Mouse (Mus musculus): ENCODE results near the gene Olfr1223. TPM values are rescaled to one million over a fixed set of nuclear protein-coding genes. Genes with fewer than 3 reads are reported as not detected.
"Not testable (repeated sequence)": the region's sequence is repeated elsewhere in the genome, so short reads cannot be mapped to it uniquely, and the experiment has no call there.

The Olfr1223 gene
- not detected in 2 replicates for polyA plus RNA-seq (2012; ENCODE audit: insufficient read depth, insufficient read length, low replicate concordance, missing spikeins)

DNA sequence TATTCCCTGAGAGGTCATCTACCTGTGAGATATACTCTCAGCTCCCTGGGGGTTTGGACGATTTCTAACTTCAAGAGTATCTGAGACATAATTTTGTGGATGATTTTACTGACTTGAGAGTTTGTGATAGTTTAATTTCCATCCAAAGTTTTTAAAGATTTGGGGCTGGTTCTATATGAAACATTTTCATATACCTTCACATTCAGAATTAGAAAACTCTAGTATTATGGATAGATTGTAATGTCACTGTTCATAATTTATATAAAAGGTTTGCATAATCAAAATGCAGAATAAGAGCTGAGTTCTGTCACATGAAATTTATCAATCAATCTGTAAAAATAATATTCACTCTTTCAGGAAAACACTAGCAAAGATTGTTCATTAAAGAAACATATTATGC, at the start of gene Olfr1223:
TSS of gene Olfr1223 (minus strand) at position 101 of the 400 bp plus-strand sequence.
- H3K4me3 ChIP-seq (ENCODE audit: insufficient read depth, low read depth, low read length) = no peak within 1 kb of the TSS
- WGBS = 68% methylated on average over 1 of the region's 1 CpGs
- no peaks in the 10 kb centered on the region for H3K4me1 ChIP-seq (ENCODE audit: control insufficient read depth, insufficient read depth, low read length)
- no peak for TF ChIP-seq POLR2A (IDR thresholded peaks at IDR 0.05; ENCODE audit: insufficient read depth, low read depth, low read length)
- TF ChIP-seq CTCF (IDR thresholded peaks at IDR 0.05; ENCODE audit: insufficient read depth, low read depth, low read length) = no peak
- no peak within 1 kb of the TSS for H3K27ac ChIP-seq (ENCODE audit: insufficient read depth, low read depth, low read length)

DNA sequence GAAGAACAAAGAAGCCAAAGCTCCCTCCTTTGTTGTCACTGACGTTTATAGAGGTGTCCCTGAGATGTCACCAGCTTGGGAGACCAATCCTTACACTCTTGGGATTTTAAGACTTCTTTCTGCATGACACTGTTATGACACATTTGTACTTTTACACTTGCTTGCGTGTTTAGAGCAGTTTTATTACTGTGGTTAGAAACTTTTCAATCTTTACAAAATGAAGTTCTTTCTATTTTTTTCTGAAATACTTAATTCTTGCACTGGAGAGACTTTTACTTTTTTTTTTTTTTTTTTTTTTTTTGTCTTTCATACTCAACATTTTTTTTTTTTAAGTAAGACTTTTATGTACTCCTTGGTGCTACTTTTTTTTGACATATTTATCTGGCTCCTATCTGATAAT, 48.6 kb upstream of the Olfr1223 start, which contains the start of gene Olfr1226:
TSS of gene Olfr1226 (minus strand) at position 101 of the 400 bp plus-strand sequence.
- WGBS = 60% methylated on average over 2 of the region's 2 CpGs

DNA sequence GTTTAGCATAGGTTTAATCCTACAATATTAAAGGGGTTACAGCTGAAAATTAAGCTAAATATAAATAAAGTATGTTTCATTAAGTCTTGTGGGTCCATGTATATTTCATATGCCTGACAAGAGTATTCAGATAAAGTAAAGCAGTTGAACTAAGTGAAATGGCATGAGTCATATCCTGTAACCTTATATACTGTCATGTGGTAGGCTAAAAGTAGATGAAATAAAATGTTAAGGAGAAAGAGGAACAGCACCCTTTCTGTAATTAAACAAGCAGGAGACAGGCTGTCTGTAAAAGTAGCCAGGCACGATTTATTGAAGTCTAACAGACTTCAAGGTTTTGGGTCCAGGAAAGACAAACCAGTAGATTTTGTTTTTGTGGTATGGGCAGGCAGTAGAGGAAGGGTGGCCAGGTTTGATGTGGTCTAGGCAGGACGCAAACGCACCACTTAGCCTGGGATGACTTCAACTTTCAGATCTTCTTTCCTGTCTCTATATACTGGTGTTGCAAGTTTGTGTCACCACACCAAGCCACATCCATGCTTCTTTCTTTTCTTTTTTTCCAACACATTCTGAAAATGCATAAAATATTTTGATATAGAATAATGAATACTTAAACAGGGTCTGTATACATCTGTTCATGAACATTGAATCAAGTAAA, 45.1 kb upstream of the Olfr1223 start:
- Histone ChIP-seq H3K4me3 (ENCODE audit: insufficient read depth, low read depth, low read length) (no peak overlapping the region), H3K4me1 (ENCODE audit: control insufficient read depth, insufficient read depth, low read length) (no peaks in the 10 kb centered on the region), H3K27ac (ENCODE audit: insufficient read depth, low read depth, low read length) (no peak overlapping the region)
- TF ChIP-seq CTCF (IDR thresholded peaks at IDR 0.05; ENCODE audit: insufficient read depth, low read depth, low read length) (no peak), POLR2A (IDR thresholded peaks at IDR 0.05; ENCODE audit: insufficient read depth, low read depth, low read length) (no peak)
- 92% methylated on average over 3 of the region's 3 CpGs for whole genome bisulfite sequencing

More for the DNA sequence above, 48.6 kb upstream of the Olfr1223 start, which contains the start of gene Olfr1226:
- H3K4me3 ChIP-seq (ENCODE audit: insufficient read depth, low read depth, low read length) = no peak within 1 kb of the TSS
- TF ChIP-seq POLR2A (IDR thresholded peaks at IDR 0.05; ENCODE audit: insufficient read depth, low read depth, low read length) (no peak), CTCF (IDR thresholded peaks at IDR 0.05; ENCODE audit: insufficient read depth, low read depth, low read length) (no peak)
- H3K27ac ChIP-seq (ENCODE audit: insufficient read depth, low read depth, low read length) = no peak within 1 kb of the TSS
- no peaks in the 10 kb centered on the region for H3K4me1 ChIP-seq (ENCODE audit: control insufficient read depth, insufficient read depth, low read length)

DNA sequence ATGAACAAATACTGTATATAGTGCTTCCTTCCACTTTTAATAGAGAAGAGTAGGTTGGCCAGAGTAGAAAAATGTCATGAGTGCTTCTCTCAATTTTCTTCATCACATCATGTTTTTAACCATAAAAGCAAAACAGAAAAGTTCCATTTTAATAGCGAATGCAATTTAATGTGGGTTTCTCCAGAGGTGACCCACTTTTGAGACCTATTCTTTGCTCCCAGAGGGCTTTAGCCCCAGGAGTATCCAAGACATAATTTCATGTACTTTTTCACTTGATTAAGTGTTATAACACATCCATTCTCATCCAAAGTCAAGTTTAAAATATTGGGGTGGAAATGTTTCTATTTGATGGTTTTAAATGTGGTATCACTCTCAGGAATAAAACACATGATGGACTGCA, 23.2 kb upstream of the Olfr1223 start, which contains the start of gene Olfr1225:
TSS of gene Olfr1225 (minus strand) at position 101 of the 400 bp plus-strand sequence.
- Histone ChIP-seq H3K4me3 (ENCODE audit: insufficient read depth, low read depth, low read length) (no peak within 1 kb of the TSS), H3K27ac (ENCODE audit: insufficient read depth, low read depth, low read length) (no peak within 1 kb of the TSS), H3K4me1 (ENCODE audit: control insufficient read depth, insufficient read depth, low read length) (no peaks in the 10 kb centered on the region)
- 86% methylated on average over 1 of the region's 1 CpGs for WGBS
- TF ChIP-seq POLR2A (IDR thresholded peaks at IDR 0.05; ENCODE audit: insufficient read depth, low read depth, low read length) (no peak), CTCF (IDR thresholded peaks at IDR 0.05; ENCODE audit: insufficient read depth, low read depth, low read length) (no peak)

DNA sequence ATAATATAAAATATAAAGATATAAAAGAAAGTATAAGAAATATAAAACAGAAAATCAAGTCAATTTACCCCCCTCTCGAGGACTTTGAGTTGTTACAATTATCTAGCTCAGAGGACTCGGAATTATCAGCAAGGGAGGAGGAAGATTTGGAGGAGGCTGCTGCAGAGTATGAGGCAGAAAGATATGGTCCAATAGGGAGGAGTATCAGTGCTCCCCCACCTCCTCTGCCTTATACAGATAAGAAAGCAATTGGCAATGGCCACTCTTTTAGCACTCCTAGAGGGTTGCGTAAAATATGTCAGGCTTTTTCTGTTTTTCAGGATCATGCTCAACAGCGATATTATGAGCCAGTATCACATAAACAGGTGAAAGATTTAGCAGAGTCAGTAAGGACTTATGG, 13.4 kb upstream of the Olfr1223 start:
- H3K27ac ChIP-seq (ENCODE audit: insufficient read depth, low read depth, low read length); H3K4me1 ChIP-seq (ENCODE audit: control insufficient read depth, insufficient read depth, low read length); H3K4me3 ChIP-seq (ENCODE audit: insufficient read depth, low read depth, low read length): not testable (repeated sequence)
- 88% methylated on average over 4 of the region's 4 CpGs for WGBS

DNA sequence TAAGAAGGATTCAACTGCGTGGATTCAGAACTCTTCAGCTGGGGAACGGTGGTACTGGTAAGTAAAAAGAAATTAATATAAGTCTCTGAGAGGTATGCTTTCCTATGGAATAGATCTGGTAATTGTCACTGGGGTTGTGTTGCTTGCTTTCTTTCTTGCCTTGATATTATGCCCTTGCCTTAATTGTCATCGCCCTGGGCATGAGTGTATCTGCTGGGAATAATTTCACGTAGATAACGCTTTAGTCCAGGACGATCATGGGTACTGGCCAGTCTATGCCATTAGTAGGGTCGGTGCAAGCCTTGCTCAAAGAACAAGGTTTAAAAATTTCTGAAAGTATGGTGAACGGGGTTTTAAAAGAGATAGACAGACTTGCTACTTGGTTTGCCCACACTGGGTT, 12.6 kb upstream of the Olfr1223 start, which contains the start of gene Olfr1224-ps1:
TSS of gene Olfr1224-ps1 (minus strand) at position 101 of the 400 bp plus-strand sequence.
- not testable (repeated sequence) for H3K4me3 ChIP-seq (ENCODE audit: insufficient read depth, low read depth, low read length); H3K4me1 ChIP-seq (ENCODE audit: control insufficient read depth, insufficient read depth, low read length); H3K27ac ChIP-seq (ENCODE audit: insufficient read depth, low read depth, low read length)
- 94% methylated on average over 8 of the region's 8 CpGs for WGBS

GRCm38 (mm10) chr2:89132954-89133353, 18.4 kb downstream of the Olfr1223 start, which contains the start of gene Olfr1222:
Olfr1222 (minus strand) TSS chr2:89133054.
- no peak for TF ChIP-seq CTCF (IDR thresholded peaks at IDR 0.05; ENCODE audit: insufficient read depth, low read depth, low read length)
- TF ChIP-seq POLR2A (IDR thresholded peaks at IDR 0.05; ENCODE audit: insufficient read depth, low read depth, low read length) = no peak
- H3K4me1 ChIP-seq (ENCODE audit: control insufficient read depth, insufficient read depth, low read length) = no peaks in the 10 kb centered on the region
- no peak within 1 kb of the TSS for H3K4me3 ChIP-seq (ENCODE audit: insufficient read depth, low read depth, low read length)
- 88% methylated on average over 3 of the region's 3 CpGs for whole genome bisulfite sequencing
- H3K27ac ChIP-seq (ENCODE audit: insufficient read depth, low read depth, low read length) = no peak within 1 kb of the TSS

- 85% methylated on average over 2 of the region's 2 CpGs for WGBS
- H3K4me3 ChIP-seq (ENCODE audit: insufficient read depth, low read depth, low read length) = no peak within 1 kb of the TSS
- no peak for TF ChIP-seq POLR2A (IDR thresholded peaks at IDR 0.05; ENCODE audit: insufficient read depth, low read depth, low read length)
- TF ChIP-seq CTCF (IDR thresholded peaks at IDR 0.05; ENCODE audit: insufficient read depth, low read depth, low read length) = no peak
- no peak within 1 kb of the TSS for H3K27ac ChIP-seq (ENCODE audit: insufficient read depth, low read depth, low read length)
- H3K4me1 ChIP-seq (ENCODE audit: control insufficient read depth, insufficient read depth, low read length) = no peaks in the 10 kb centered on the region
Observed at GRCm38 (mm10) chr2:89117183-89117582, 34.2 kb downstream of the Olfr1223 start, which contains the start of gene Olfr1221. Olfr1221 (minus strand) TSS chr2:89117283.

DNA sequence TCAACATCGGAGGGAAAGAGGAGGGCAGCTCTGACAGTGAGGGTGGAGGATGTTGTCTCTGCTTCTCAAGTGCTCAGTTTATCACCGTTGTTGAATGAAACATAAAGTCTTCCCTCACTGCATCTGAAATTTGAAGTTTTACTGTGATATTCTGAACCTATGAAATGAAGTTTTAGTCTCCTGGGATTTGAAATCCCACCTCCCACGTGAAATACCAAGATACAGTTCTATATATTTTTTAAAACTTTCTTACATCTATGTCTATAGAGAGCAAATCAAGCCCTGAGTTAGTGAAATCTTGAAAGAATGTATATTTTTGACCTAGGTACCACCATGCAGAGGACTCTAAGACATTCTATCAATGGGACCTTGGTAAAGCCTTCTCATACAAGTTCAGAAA, 44.6 kb downstream of the Olfr1223 start, which contains the start of gene Olfr1220:
TSS of gene Olfr1220 (minus strand) at position 101 of the 400 bp plus-strand sequence.
- 78% methylated on average over 3 of the region's 3 CpGs for WGBS

More for the DNA sequence above, 44.6 kb downstream of the Olfr1223 start, which contains the start of gene Olfr1220:
- no peak for TF ChIP-seq CTCF (IDR thresholded peaks at IDR 0.05; ENCODE audit: insufficient read depth, low read depth, low read length)
- TF ChIP-seq POLR2A (IDR thresholded peaks at IDR 0.05; ENCODE audit: insufficient read depth, low read depth, low read length) = no peak
- Histone ChIP-seq H3K4me3 (ENCODE audit: insufficient read depth, low read depth, low read length) (no peak within 1 kb of the TSS), H3K27ac (ENCODE audit: insufficient read depth, low read depth, low read length) (no peak within 1 kb of the TSS), H3K4me1 (ENCODE audit: control insufficient read depth, insufficient read depth, low read length) (no peaks in the 10 kb centered on the region)
